Mouse (Mus musculus) erythroid progenitor cell, adult 5-6 weeks (primary cell): Measurements from ENCODE around the gene Atp2a1. TPM values are rescaled to one million over a fixed set of nuclear protein-coding genes. Genes with fewer than 3 reads are reported as not detected.
A peak's percentile ranks its signal among the peaks of the same experiment; 100 is the strongest.

Source experiments
- ATAC-seq: replicated peaks from 2 replicates; pipeline ENCODE4 v1.8.0; 2016; ENCODE audit warnings: moderate number of reproducible peaks, mild to moderate bottlenecking, moderate TSS enrichment, inconsistent platforms; ENCODE audit not compliant: poor library complexity, low FRiP score, severe bottlenecking
- total RNA-seq, 2 experiments: library from RNA; stranded (forward) in 1 of 2; stranded (reverse) in 1 of 2; fragments of 150-400 nt in 1 of 2; fragments of 186-747, 209-891 nt in 1 of 2; gene quantifications; 2 replicates each; pipeline versions ENCODE4 v1.2.3 to v1.2.4; 2015 to 2017; ENCODE audit warnings: low replicate concordance in 2 of 2

The Atp2a1 gene
- total RNA-seq (2015; ENCODE audit: low replicate concordance) (2.2 TPM in 1 of 2 replicates, not detected in the other), total RNA-seq (2017; ENCODE audit: low replicate concordance) (not detected in 2 replicates)

GRCm38 (mm10) chr7:126463004-126463403, at the start of gene Atp2a1:
Atp2a1 (minus strand) TSS chr7:126463108.
- ATAC-seq, result no peak

GRCm38 (mm10) chr7:126511287-126511686, 48.4 kb upstream of the Atp2a1 start:
- ATAC-seq, result no peak

DNA sequence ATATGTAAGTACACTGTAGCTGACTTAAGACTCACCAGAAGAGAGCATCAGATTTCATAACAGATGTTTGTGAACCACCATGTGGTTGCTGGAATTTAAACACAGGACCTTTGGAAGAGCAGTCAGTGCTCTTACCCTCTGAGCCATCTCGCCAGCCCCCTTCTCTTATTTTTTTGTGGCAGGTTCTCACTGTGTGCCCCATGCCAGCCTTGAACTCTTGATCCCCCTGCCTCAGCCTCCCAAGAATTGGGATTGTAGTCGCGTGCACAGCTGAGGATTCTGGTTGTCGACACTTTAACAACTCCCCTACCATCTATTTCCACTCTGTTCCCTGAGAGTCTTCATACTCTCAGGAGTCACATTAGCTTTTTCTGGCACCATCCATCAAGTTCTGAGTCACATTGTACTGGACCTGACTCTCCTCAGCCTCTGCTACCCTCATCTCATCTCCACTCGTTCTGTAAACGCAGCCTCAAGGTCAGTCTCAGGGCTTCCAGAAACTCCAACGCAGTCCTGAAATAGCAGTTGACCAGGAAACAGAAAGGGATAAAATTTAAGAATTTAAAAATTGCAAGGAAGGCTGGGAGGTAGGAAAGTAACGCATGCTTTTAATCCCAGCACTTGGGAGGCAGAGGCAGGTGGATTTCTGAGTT, 44.3 kb upstream of the Atp2a1 start:
- no peak for ATAC-seq

DNA sequence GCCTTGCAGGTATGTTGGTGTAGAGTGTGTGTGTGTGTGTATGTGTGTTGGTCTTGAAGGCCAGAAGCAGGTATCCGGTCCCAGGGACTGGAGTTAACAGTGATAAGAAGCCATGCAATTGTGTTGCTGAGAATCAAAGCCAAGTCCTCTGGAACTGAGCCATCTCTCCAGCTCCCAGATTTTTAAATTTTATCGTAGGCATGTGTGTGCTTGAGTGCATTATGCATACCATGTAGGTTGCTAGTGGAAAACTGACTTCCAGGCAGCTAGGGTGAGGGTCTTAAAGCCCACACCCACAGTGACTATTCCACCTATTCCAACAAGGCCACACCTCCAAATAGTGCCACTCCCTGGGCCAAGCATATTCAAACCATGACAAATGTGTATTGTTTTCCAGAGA, 42.0 kb upstream of the Atp2a1 start:
- no peak for ATAC-seq

GRCm38 (mm10) chr7:126503273-126503878, 40.5 kb upstream of the Atp2a1 start, which contains the start of gene Atxn2l:
Atxn2l (minus strand) TSS chr7:126503437.
- peak; percentile 83 for ATAC-seq

DNA sequence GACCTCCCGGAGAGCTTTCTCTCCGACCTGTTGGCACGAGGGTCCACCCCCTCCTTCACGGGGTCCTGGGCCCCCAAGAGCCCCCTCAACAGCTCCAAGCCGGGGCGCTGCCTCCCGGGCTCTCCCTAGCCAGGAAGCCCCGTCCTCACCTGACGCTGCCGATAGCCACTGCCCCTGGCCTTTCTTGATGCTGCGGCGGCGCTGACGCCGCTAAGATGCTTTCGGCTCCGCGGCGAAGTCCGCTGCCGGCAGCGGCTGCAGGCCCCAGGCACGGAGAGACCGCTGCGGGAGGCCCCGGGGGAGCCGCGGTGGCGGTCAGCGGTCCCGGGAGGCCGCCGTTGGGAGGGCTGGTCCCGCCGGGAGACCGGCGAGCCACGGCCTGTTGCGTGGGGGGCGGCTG, 39.8 kb upstream of the Atp2a1 start:
- ATAC-seq, result no peak

GRCm38 (mm10) chr7:126502023-126502741, 39.3 kb upstream of the Atp2a1 start:
- peak; percentile 77 for ATAC-seq

DNA sequence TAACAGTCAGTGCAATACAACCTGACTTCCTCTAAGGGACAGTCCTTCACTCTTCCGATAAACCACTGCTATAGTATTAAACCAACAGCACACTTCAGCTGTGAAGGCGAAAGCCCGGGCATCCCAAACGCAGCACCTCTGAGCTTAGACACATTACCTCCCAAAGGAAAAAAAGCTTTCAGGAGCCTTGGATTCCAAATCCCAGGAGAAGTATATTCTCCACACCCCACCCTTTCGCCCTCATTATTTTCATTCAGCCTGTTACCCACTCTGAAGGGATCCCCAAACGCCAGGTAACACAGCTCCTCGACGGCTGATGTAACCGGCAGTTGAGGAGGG, 38.7 kb upstream of the Atp2a1 start:
- ATAC-seq, result peak; percentile 22

- no peak for ATAC-seq
Observed at GRCm38 (mm10) chr7:126499416-126499815, 36.5 kb upstream of the Atp2a1 start.

GRCm38 (mm10) chr7:126497966-126498365, 35.1 kb upstream of the Atp2a1 start:
- no peak for ATAC-seq

DNA sequence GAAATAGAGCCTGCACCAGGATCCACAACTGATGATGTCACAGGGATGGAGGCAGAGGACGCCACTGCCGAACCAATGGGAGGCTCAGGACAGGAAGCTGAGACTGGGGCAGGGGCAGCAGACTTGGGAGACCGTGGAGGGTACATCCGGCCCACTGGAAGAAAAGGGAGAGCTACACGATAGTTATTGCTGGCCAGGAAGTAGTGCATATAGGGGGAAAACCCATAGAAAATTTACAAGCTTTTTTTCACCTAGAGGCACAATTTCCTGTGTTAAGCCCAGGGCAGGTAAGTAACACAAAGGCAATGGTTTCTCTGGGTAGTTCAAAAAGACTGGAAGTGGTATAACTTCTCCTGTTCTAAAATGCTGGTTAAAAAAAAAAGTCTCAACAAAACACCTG, 33.6 kb upstream of the Atp2a1 start:
- ATAC-seq, result no peak

GRCm38 (mm10) chr7:126494120-126494519, 31.2 kb upstream of the Atp2a1 start:
- no peak for ATAC-seq

DNA sequence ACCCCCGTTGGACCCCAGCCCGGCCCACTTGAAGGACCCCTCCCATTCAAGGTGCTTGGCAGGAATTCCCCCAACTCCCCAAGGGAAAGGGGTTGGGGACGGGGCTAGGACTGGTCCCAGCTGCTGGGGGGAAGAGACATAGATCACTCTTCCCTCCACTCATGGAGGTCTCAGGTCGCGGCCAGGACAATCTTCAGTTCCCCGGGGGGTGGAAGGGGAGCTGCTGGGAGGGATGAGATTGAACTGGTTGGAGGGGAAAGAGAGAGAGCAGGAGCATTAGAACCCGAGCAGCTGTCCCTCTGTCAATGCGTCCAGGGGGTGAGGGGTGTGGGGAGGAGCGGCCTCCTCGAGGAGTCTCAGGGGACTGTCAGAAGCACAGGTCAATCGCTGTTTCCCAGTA, 29.1 kb upstream of the Atp2a1 start:
- ATAC-seq, result no peak

GRCm38 (mm10) chr7:126491005-126491404, 28.1 kb upstream of the Atp2a1 start:
- no peak for ATAC-seq

GRCm38 (mm10) chr7:126487617-126488385, 24.9 kb upstream of the Atp2a1 start:
- ATAC-seq, result peak; percentile 15; the same call in 1 of the 2 replicates

DNA sequence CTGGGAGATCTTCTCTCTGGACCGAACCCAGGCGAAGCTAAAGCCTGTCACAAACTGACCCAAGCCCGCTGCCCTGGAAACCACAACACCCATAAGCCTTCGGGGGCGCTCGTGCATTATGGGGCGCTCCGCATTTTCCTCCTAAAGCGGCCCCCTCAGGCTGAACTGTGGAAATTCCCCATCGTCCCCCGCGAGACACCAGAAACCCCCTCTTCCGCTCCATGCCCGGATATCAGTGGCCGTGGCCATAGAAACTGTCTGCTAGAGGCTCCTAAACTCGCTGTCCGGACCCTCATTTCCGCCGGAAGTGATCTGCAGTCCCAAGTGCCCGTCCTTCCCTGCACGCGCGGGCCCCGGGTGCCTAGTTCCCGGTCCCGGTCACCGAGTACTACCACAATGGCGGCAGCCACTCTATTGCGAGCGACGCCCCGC, 24.2 kb upstream of the Atp2a1 start, which contains the start of gene Tufm:
Gene Tufm, plus strand, starts transcription at position 310 of the 432 bp plus-strand sequence.
- peak; percentile 78 for ATAC-seq

DNA sequence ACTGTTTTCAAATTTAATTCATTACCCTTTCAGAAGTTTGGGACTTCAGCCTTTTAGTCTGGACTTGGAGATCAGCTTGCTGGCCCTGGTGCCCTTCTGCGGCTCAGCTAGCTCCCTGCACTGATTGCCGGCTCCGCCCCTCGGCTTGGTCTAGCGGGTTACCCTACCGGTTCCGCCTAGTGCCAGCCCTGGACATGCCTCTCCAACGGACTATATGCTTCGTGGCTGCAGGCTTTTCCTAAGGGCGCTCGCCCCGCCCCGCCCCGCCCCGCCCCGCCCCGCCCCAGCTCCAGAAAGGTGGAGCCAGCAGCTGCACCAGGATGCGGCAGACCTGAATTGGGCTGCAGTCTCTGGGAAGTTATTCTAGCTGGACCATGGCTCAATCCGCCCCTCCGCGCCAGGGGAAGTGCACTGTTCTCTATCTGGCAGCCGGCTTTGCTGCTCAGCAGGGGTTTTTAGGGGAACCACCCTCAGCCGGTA, 19.5 kb upstream of the Atp2a1 start:
- ATAC-seq, result peak; percentile 80

GRCm38 (mm10) chr7:126481699-126482098, 18.8 kb upstream of the Atp2a1 start:
- peak; percentile 64; the same call in 1 of the 2 replicates for ATAC-seq

GRCm38 (mm10) chr7:126474993-126475581, 12.2 kb upstream of the Atp2a1 start, which contains the start of gene Sh2b1:
Sh2b1 (minus strand) TSS chr7:126475424.
- ATAC-seq, result peak; percentile 90
